Mouse (Mus musculus) layer of hippocampus, adult 11-12 months (tissue): ENCODE results near the gene Dut.

Experiments
- DNase-seq: peaks from one replicate; pipeline ENCODE4 v3.0.0; 2022; ENCODE audit warnings: low spot score

The Dut gene

DNA sequence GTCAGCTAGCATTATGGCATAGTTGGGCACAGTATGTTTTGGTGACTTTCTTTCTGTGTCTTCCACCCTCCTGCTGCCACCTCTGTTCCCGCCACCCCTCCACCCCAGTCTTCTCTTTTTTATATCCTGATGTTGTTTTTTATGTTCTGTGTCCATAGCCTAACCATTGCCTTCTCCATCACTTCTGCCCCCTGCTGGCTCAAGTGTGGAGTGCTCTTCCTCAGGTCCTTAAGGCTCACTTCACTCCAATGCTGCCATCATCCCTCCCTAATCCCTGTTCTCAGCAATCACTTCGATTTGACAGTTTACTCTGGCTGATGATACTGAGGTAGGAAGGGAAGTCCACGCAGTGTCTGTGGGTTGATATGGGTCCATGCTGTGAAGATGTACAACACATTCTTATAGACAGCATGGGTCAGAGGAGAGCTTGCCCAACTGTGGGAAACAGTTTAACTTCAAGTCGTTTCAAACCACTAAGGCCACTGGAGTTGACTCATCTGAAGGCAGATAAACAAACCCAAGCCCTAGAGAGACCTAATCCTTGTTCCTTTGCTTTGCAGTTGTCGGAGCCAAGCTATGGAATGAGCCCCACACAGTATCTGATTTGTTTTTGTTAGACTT is 56.9 kb downstream of the Dut start:
- DNase-seq, result no peak

DNA sequence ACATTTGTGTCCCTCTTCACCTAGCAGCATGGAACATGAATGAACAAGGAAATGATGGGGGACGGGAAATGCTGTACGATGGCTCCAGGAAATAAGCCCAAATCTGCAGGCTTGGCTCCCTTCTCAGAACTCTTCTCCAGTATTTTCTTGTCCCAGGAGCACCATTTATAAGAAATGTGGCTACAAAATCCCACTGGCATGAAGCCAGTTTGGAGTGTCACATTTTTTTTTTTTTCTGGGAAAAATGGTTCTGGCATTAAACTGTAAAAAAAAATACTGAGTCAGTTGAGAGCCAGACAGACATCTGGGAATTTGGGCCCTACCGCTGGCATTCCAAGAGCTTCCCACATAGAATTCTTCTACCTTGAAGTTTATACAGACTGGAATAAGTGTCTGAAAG is 57.8 kb downstream of the Dut start:
- no peak for DNase-seq

DNA sequence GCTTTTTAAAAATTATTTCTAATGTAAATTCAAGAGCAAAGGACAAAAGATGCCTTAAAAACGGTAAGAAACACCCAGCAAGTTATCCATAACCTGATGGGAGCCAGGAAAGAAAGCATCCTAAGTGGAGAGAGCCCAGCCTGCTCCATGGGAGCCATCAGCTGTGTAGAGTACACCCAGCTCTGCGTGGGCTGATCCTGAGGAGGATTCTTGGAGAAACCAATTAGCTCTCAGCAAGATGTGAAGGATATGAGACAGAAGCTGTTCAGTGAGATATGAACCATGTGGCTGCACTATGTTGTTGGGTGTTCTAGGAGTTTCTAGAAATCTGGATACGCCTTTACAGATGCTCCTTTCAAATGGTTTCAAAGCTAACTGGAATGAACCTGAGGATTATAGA is 58.7 kb downstream of the Dut start:
- peak; percentile 44 for DNase-seq
